Mouse (Mus musculus) gastrocnemius, adult 2 months (tissue): Measurements from ENCODE around the gene 1700029F12Rik. TPM values are rescaled to one million over a fixed set of nuclear protein-coding genes. Genes with fewer than 3 reads are reported as not detected.
A peak's percentile ranks its signal among the peaks of the same experiment; 100 is the strongest.

Experiments used
- DNase-seq: peaks from one replicate; pipeline ENCODE4 v3.0.0; 2022
- H3K27ac ChIP-seq: fragments of 200-600 bp; 2 replicates; pipeline ENCODE4 v1.8.1; 2022; ENCODE audit warnings: mild to moderate bottlenecking
- H3K4me3 ChIP-seq: fragments of 200-600 bp; 2 replicates; pipeline ENCODE4 v1.8.1; 2022; ENCODE audit warnings: mild to moderate bottlenecking, moderate library complexity
- CTCF ChIP-seq: fragments of 200-600 bp; IDR thresholded peaks from 2 replicates; pipeline ENCODE4 v1.8.1; 2022; ENCODE audit warnings: antibody characterized with exemption, mild to moderate bottlenecking, moderate library complexity
- intact Hi-C: fragments of 180-260 bp; cut with DNase I; formaldehyde crosslinking; loops from one replicate; pipeline ENCODE4 v1.15.1; 2025
- total RNA-seq, 2 experiments: library from RNA; stranded (reverse); gene quantifications; 2 replicates each; pipeline ENCODE4 v1.2.3; 2021

Gene 1700029F12Rik
- total RNA-seq, 2 experiments from 2014 or later, result not detected

GRCm38 (mm10) chr13:97008266-97009153 is 25.7 kb downstream of the 1700029F12Rik start:
- peak overlapping the region; percentile 72 for H3K4me3 ChIP-seq
- peak; percentile 52 for TF ChIP-seq CTCF
- no peak for DNase-seq
- intact Hi-C loops, result no loop called here
- H3K27ac ChIP-seq, result no peak overlapping the region

DNA sequence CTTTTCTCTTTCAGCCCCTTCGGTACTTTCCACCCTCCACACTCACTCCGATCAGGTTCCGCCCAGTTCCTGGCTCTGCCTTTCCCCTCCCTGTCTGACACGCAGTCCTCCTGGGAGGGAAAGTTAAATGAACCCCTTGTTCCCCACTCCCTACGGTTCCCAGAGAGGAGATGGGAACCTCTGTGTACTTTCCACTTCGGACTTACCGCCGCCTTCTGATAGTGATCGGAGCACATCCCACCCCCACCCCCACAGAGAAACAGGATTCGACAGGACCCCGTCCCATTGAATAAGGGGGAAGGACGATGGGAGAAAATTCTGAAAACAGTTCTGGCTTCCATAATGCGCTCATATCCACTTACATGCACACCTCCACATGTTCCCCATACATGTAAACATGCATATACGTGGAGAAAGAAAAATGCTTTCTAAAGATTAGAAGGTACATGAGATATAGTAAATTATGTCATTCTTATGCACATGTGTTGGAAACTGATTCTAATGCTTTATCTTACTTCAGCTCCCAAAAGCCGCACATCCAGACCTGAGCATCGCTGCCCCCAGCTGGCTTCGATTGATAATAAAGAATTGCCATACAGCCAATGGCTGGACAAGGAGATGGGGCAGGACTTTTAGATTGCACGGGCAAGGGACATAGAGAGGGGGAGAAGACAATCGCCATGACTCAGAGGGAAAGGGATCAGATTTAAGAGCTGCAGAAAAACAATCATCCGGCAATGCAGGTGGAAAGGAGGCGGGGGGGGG is 26.5 kb downstream of the 1700029F12Rik start:
- no peak overlapping the region for H3K27ac ChIP-seq
- DNase-seq, result no peak
- intact Hi-C loops, result no loop called here
- peak overlapping the region; percentile 72 for H3K4me3 ChIP-seq
- no peak for TF ChIP-seq CTCF

GRCm38 (mm10) chr13:97006784-97007183 is 27.4 kb downstream of the 1700029F12Rik start:
- Histone ChIP-seq H3K4me3 (no peak overlapping the region), H3K27ac (no peak overlapping the region)
- no peak for DNase-seq
- TF ChIP-seq CTCF, result no peak
- intact Hi-C loops, result no loop called here

GRCm38 (mm10) chr13:96997080-96997479 is 37.1 kb downstream of the 1700029F12Rik start:
- TF ChIP-seq CTCF, result no peak
- DNase-seq, result no peak

DNA sequence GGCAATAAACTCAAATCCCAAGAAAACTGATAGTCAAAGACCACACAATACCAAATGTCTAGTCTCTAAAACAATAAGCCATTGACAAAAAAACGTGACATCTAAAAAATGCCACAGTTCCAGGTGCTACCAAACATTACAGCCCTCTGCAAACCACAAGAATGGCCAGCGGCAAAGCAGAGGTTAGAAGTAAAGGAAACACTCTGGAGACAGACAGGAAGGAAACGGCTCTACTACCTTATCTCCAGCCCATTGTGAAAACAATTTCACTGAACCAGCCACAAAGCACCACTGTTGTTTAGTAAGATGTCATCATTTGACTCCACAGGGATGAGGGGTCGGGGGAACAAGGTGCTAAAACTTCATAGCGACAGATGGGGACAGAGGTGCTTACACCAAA is 38.9 kb downstream of the 1700029F12Rik start:
- Histone ChIP-seq H3K4me3 (no peak overlapping the region), H3K27ac (no peak overlapping the region)
- DNase-seq, result no peak
- TF ChIP-seq CTCF, result no peak
- intact Hi-C loops, result no loop called here

More at GRCm38 (mm10) chr13:96997080-96997479, 37.1 kb downstream of the 1700029F12Rik start:
- H3K27ac ChIP-seq, result no peak overlapping the region
- no peak overlapping the region for H3K4me3 ChIP-seq
- intact Hi-C loops, result no loop called here

GRCm38 (mm10) chr13:96993291-96993989 is 40.7 kb downstream of the 1700029F12Rik start:
- DNase-seq, result no peak
- no peak for TF ChIP-seq CTCF
- Histone ChIP-seq H3K27ac (no peak overlapping the region), H3K4me3 (no peak overlapping the region)
- intact Hi-C loops, result no loop called here

DNA sequence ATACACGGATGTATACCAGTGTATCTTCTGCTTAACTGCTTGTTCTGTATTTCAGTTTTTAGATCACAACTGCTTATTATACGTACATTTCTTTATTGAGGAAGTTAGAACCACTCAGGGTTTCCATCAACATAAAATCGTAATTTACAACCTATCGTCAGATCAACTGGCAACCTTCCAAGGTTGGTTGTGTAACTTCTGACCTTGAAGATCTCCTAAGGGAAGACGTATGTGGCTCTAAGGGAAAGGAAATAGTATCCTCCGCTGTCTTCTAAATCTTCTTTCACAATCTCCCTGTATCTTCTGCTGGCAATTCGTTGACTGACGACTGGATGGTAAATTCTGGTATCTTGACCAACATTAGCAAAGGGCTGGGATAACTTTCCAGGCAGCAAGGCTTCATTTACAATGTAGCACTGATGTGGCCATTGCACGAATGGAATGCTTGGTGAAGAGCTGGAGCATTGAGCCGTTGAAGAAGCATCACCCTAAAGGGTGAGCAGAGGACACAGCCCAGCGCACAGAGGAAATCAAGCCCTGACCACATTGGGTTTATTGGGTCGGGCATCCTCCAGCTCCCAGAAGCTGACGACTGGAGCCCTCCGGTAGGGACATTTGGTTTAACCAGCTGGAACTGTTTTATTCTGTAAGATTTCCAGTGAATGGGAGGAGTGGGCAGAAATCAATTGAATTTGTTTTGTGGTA is 43.4 kb downstream of the 1700029F12Rik start:
- no peak for TF ChIP-seq CTCF

DNA sequence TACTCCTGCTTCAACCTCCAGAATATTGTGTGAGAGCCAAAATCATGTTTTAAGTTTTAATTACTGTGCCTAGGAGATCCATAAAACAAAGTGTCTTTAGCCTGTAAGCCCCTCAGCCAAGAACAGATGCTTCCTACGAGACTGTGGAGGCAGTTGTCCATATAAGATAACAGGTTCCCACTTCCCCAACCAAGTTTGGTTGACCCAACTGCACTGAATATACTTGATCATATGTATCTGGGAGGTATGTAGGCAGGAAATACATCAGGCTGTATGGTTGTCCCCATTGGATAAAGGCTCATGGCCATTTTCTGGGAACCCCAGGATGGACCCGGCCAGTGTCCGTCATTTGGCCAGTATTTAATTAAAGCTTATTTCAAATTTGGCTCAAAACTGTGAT is 44.1 kb downstream of the 1700029F12Rik start:
- DNase-seq, result no peak
- TF ChIP-seq CTCF, result no peak
- intact Hi-C loops, result no loop called here
- no peak overlapping the region for H3K4me3 ChIP-seq
- no peak overlapping the region for H3K27ac ChIP-seq

More for the DNA sequence above, 43.4 kb downstream of the 1700029F12Rik start:
- no peak for DNase-seq
- intact Hi-C loops, result no loop called here
- no peak overlapping the region for H3K27ac ChIP-seq
- H3K4me3 ChIP-seq, result no peak overlapping the region

- intact Hi-C loops, result no loop called here
- no peak overlapping the region for H3K4me3 ChIP-seq
- no peak overlapping the region for H3K27ac ChIP-seq
- DNase-seq, result no peak
- TF ChIP-seq CTCF, result no peak
These were observed 45.0 kb downstream of the 1700029F12Rik start for GRCm38 (mm10) chr13:96989129-96989528.

- DNase-seq, result no peak
- intact Hi-C loops, result no loop called here
- no peak for TF ChIP-seq CTCF
- no peak overlapping the region for H3K4me3 ChIP-seq
- H3K27ac ChIP-seq, result no peak overlapping the region
These were observed 48.4 kb downstream of the 1700029F12Rik start for GRCm38 (mm10) chr13:96985599-96986275.

DNA sequence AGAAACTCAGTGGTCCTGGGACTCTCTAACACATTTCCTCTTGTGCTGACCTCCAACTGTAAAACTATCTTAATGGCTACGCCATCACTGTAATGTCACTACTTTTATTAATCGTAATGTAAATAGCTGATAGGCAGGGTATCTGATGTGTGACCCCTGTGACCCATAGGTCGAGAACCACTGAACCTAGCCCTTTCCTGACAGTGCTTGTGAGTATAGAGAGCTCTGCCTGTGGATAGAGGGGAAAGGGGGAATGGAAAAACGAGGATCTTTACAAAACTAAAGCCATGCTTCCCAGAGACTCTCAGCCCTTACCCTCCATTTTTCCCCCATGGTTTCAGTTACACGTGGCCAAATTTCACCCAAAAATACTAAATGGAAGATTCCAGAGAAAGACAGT is 49.5 kb downstream of the 1700029F12Rik start:
- DNase-seq, result no peak
- Histone ChIP-seq H3K4me3 (no peak overlapping the region), H3K27ac (no peak overlapping the region)
- intact Hi-C loops, result no loop called here
- TF ChIP-seq CTCF, result no peak
